Mouse (Mus musculus) layer of hippocampus, adult 2 months (tissue): ENCODE measurements around the gene Mdm2. TPM values are rescaled to one million over a fixed set of nuclear protein-coding genes. Genes with fewer than 3 reads are reported as not detected.

Experiments
- DNase-seq, 2 experiments: peaks; one replicate each; pipeline ENCODE4 v3.0.0; 2022; ENCODE audit warnings: low spot score in 2 of 2
- H3K27ac ChIP-seq: fragments of 200-600 bp; 2 replicates; pipeline ENCODE4 v1.8.1; 2022
- H3K4me3 ChIP-seq: fragments of 200-600 bp; 2 replicates; pipeline ENCODE4 v1.8.1; 2022; ENCODE audit warnings: mild to moderate bottlenecking
- CTCF ChIP-seq: fragments of 200-600 bp; conservative IDR thresholded peaks from 2 replicates; pipeline ENCODE4 v1.8.1; 2022; ENCODE audit warnings: antibody characterized with exemption, mild to moderate bottlenecking, moderate library complexity
- total RNA-seq, 2 experiments: library from RNA; stranded (reverse); gene quantifications; 2 replicates each; pipeline ENCODE4 v1.2.3; 2021

Mdm2 gene
- total RNA-seq, 2 experiments from 2014 or later, result 55.1 to 66.0 TPM

- TF ChIP-seq CTCF, result peak; percentile 79
- H3K27ac ChIP-seq, result no peak overlapping the region
- no peak overlapping the region for H3K4me3 ChIP-seq
- DNase-seq, result no peak
Observed at GRCm38 (mm10) chr10:117681999-117682857, 28.3 kb downstream of the Mdm2 start.

GRCm38 (mm10) chr10:117681543-117681942 is 29.0 kb downstream of the Mdm2 start:
- no peak overlapping the region for H3K27ac ChIP-seq
- H3K4me3 ChIP-seq, result no peak overlapping the region
- TF ChIP-seq CTCF, result no peak
- no peak for DNase-seq

GRCm38 (mm10) chr10:117680868-117681513 is 29.6 kb downstream of the Mdm2 start:
- Histone ChIP-seq H3K27ac (no peak overlapping the region), H3K4me3 (no peak overlapping the region)
- TF ChIP-seq CTCF, result no peak
- no peak for DNase-seq

- H3K27ac ChIP-seq, result no peak overlapping the region
- no peak overlapping the region for H3K4me3 ChIP-seq
- DNase-seq, result no peak
- no peak for TF ChIP-seq CTCF
Observed at GRCm38 (mm10) chr10:117679963-117680473, 30.5 kb downstream of the Mdm2 start.

GRCm38 (mm10) chr10:117679029-117679686 is 31.4 kb downstream of the Mdm2 start:
- TF ChIP-seq CTCF, result no peak

GRCm38 (mm10) chr10:117678357-117678756 is 32.2 kb downstream of the Mdm2 start:
- no peak overlapping the region for H3K27ac ChIP-seq
- no peak for TF ChIP-seq CTCF
- no peak overlapping the region for H3K4me3 ChIP-seq
- DNase-seq, result no peak

More at GRCm38 (mm10) chr10:117679029-117679686, 31.4 kb downstream of the Mdm2 start:
- no peak for DNase-seq
- no peak overlapping the region for H3K4me3 ChIP-seq
- no peak overlapping the region for H3K27ac ChIP-seq

GRCm38 (mm10) chr10:117677494-117678236 is 32.9 kb downstream of the Mdm2 start:
- TF ChIP-seq CTCF, result no peak
- Histone ChIP-seq H3K4me3 (no peak overlapping the region), H3K27ac (no peak overlapping the region)
- DNase-seq, result no peak

- TF ChIP-seq CTCF, result peak; percentile 86
- peak; percentile 42 for DNase-seq
- Histone ChIP-seq H3K27ac (peak overlapping the region; percentile 88), H3K4me3 (peak overlapping the region; percentile 58)
Observed at GRCm38 (mm10) chr10:117676644-117677313, 33.8 kb downstream of the Mdm2 start.

GRCm38 (mm10) chr10:117676036-117676643 is 34.4 kb downstream of the Mdm2 start:
- no peak for TF ChIP-seq CTCF
- DNase-seq, result peak; percentile 44 to 49
- Histone ChIP-seq H3K4me3 (peak overlapping the region; percentile 58), H3K27ac (peak overlapping the region; percentile 88)

GRCm38 (mm10) chr10:117675096-117676035 is 35.2 kb downstream of the Mdm2 start:
- Histone ChIP-seq H3K4me3 (peak overlapping the region; percentile 58), H3K27ac (peak overlapping the region; percentile 88)
- DNase-seq, result peak; percentile 83 to 89
- TF ChIP-seq CTCF, result no peak
